Mouse (Mus musculus) C2C12 (cell line): Measurements from ENCODE around the gene Mapkapk3.

ENCODE experiments used
- CTCF ChIP-seq: IDR thresholded peaks from one replicate; pipeline ENCODE4 v1.5.1; 2011; ENCODE audit not compliant: control insufficient read depth, insufficient read depth, insufficient read length
- MYOG ChIP-seq: IDR thresholded peaks from one replicate; pipeline ENCODE4 v1.6.1; 2011; ENCODE audit not compliant: control insufficient read depth, insufficient read length; ENCODE audit errors: extremely low read depth
- USF1 ChIP-seq: IDR thresholded peaks from one replicate; pipeline ENCODE4 v1.6.1; 2011; ENCODE audit warnings: low read depth, mild to moderate bottlenecking, control low read depth, moderate library complexity

DNA sequence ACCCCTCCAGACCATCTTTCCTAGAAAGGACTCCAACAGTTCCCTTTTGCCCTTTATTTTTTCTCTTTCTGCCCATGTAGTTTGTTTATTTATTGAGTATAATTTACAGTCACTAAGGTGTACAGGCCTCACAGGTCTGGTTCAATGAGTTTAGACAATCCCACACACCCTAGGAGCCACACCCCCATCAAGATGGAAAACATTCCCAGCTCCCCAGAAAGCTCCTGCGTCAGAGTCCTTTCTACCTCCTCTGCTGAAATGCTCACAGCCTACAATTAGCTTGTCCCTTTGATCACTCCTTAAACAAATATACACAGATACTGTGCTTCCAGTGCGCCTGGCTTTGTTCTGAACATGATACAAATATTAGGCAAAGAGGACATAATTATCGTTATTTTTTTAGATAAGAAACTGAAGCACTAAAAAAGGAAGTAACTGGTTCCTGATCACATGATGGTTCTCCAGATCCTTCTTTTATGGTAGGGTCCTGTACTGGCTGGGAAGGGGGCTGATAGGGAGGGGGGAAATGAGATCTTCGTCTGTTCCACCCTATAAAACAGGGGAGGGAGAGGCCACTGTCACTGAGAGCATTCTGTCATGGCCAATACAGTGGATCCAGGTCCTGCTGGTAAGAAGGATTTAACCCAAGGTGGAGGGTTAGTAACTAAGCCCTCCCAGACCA is 21.8 kb downstream of the Mapkapk3 start:
- TF ChIP-seq CTCF = no peak
- no peak for TF ChIP-seq MYOG
- TF ChIP-seq USF1 = no peak
